Mouse (Mus musculus) heart, embryonic 13.5 days (tissue): ENCODE results near the gene Taf10. TPM values are rescaled to one million over a fixed set of nuclear protein-coding genes. Genes with fewer than 3 reads are reported as not detected.

Experiments
- ATAC-seq: fragments of 200-750 bp; cut with Nextera tagmentation; 2 replicates; pipeline ENCODE4 v1.8.0; 2017; ENCODE audit warnings: moderate TSS enrichment; ENCODE audit not compliant: insufficient number of reproducible peaks, low FRiP score, low TSS enrichment; ENCODE audit errors: extremely low read depth
- H3K27ac ChIP-seq: fragments of 300-500 bp; sonication (generic); replicated peaks from 2 replicates; pipeline ENCODE4 v1.5.1; 2015; ENCODE audit warnings: moderate library complexity, mild to moderate bottlenecking, inconsistent platforms
- H3K27me3 ChIP-seq: fragments of 300-500 bp; sonication (generic); replicated peaks from 2 replicates; pipeline ENCODE4 v1.6.1; 2015; ENCODE audit warnings: mild to moderate bottlenecking, inconsistent platforms
- H3K36me3 ChIP-seq: fragments of 300-500 bp; sonication (generic); 2 replicates; pipeline ENCODE4 v1.6.1; 2015; ENCODE audit warnings: mild to moderate bottlenecking, inconsistent platforms
- H3K4me1 ChIP-seq: fragments of 300-500 bp; sonication (generic); 2 replicates; pipeline ENCODE4 v1.6.1; 2015; ENCODE audit warnings: inconsistent platforms
- H3K4me2 ChIP-seq: fragments of 300-500 bp; sonication (generic); 2 replicates; pipeline ENCODE4 v1.6.1; 2015; ENCODE audit warnings: inconsistent platforms, mild to moderate bottlenecking, moderate library complexity
- H3K4me3 ChIP-seq: fragments of 300-500 bp; sonication (generic); 2 replicates; pipeline ENCODE4 v1.5.1; 2015; ENCODE audit warnings: moderate library complexity, mild to moderate bottlenecking, inconsistent platforms
- H3K9ac ChIP-seq: fragments of 300-500 bp; sonication (generic); 2 replicates; pipeline ENCODE4 v1.6.1; 2015; ENCODE audit warnings: inconsistent platforms, mild to moderate bottlenecking, moderate library complexity
- H3K9me3 ChIP-seq: fragments of 300-500 bp; sonication (generic); 2 replicates; pipeline ENCODE4 v1.6.1; 2016; ENCODE audit warnings: inconsistent platforms
- WGBS: fragments of 180-500 bp; shearing (Covaris S2); methylation state at CpG from one replicate; pipeline ENCODE4 v1.1.7; 2015; ENCODE audit warnings: mixed read lengths; 5-methylcytosine and 5-hydroxymethylcytosine counted together
- polyA plus RNA-seq: library from polyadenylated mRNA; unstranded; fragments of >200 nt; fragmentation: Nextera tagmentation; extraction: Ambion mirVana; gene quantifications from 2 replicates; pipeline ENCODE4 v1.2.1, GENCODE M21; 2015

The Taf10 gene
- polyA plus RNA-seq, 1 experiment from 2014 or later: 120 TPM

- Histone ChIP-seq H3K36me3 (peaks cover 32% of the 10 kb centered on the region), H3K4me2 (no peak overlapping the region), H3K4me3 (no peak overlapping the region), H3K27ac (no peak overlapping the region), H3K27me3 (no peaks in the 10 kb centered on the region), H3K9me3 (no peaks in the 10 kb centered on the region), H3K4me1 (peaks cover 73% of the 10 kb centered on the region), H3K9ac (no peak overlapping the region)
- no peak for ATAC-seq
- WGBS: 66% methylated on average over 2 of the region's 2 CpGs
Measured at GRCm38 (mm10) chr7:105776026-105776425, 31.9 kb upstream of the Taf10 start.

- Histone ChIP-seq H3K27ac (0 out of 2 replicates have a peak overlapping the region, but pooled peaks have one; percentile 3), H3K36me3 (peaks cover 34% of the 10 kb centered on the region), H3K9me3 (no peaks in the 10 kb centered on the region), H3K4me2 (no peak overlapping the region), H3K27me3 (no peaks in the 10 kb centered on the region), H3K4me3 (no peak overlapping the region), H3K9ac (peak overlapping the region; percentile 10; the same call in 1 of the 2 replicates), H3K4me1 (peaks cover 75% of the 10 kb centered on the region)
- no peak for ATAC-seq
- WGBS: 33% methylated on average over 8 of the region's 8 CpGs
Measured at GRCm38 (mm10) chr7:105774661-105775060, 30.5 kb upstream of the Taf10 start.

DNA sequence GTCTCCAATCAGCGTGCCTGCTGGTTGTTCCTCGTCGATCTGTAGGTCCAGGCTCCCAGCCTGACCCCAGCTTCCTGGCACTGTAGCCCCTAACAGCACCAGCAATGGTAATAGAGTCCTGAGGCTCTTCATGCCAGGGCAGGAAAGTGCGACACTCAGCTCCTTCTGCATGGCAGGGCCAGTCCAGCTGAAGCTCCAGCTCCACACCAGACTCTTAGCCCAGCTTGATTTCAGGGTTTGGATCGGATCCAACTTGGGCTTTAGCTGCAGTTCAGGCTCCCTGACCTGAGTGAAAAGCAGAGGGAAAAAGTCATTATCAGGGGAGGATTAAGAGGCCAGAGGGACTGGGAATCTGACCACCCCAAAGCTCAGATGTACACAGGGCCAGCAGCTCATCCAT is 28.9 kb upstream of the Taf10 start:
- no peak overlapping the region for H3K4me2 ChIP-seq
- H3K9me3 ChIP-seq: no peaks in the 10 kb centered on the region
- peaks cover 33% of the 10 kb centered on the region for H3K36me3 ChIP-seq
- ATAC-seq: no peak
- peaks cover 69% of the 10 kb centered on the region for H3K4me1 ChIP-seq
- 76% methylated on average over 5 of the region's 5 CpGs for WGBS
- H3K27me3 ChIP-seq: no peaks in the 10 kb centered on the region
- H3K4me3 ChIP-seq: no peak overlapping the region
- 0 out of 2 replicates have a peak overlapping the region, but pooled peaks have one; percentile 3 for H3K27ac ChIP-seq
- 0 out of 2 replicates have a peak overlapping the region, but pooled peaks have one; percentile 4 for H3K9ac ChIP-seq

DNA sequence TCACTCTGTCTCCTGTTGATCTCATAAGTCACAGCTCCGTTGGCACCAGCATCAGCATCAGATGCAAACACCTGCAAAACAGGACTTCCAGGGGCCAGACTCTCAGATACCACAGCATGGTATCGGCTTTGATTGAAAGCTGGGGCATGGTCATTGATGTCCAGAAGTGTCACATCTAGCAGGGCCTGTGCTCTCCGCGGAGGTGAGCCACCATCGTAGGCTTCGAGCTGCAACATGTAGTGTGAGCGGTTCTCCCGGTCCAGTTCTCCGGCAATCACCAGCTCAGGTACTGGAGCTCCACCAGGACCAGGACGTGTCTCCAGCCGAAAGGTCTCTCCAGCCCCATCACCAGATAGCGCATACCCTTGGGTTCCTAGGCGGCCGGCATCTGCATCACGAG is 28.2 kb upstream of the Taf10 start:
- no peaks in the 10 kb centered on the region for H3K9me3 ChIP-seq
- no peaks in the 10 kb centered on the region for H3K27me3 ChIP-seq
- H3K4me1 ChIP-seq: peaks cover 69% of the 10 kb centered on the region
- H3K9ac ChIP-seq: no peak overlapping the region
- no peak overlapping the region for H3K4me3 ChIP-seq
- peaks cover 33% of the 10 kb centered on the region for H3K36me3 ChIP-seq
- no peak overlapping the region for H3K4me2 ChIP-seq
- ATAC-seq: no peak; the same call in 1 of the 2 replicates
- H3K27ac ChIP-seq: no peak overlapping the region
- WGBS: 88% methylated on average over 15 of the region's 15 CpGs

GRCm38 (mm10) chr7:105769959-105770358 is 25.8 kb upstream of the Taf10 start:
- 80% methylated on average over 3 of the region's 3 CpGs for WGBS
- H3K36me3 ChIP-seq: peaks cover 52% of the 10 kb centered on the region

GRCm38 (mm10) chr7:105767729-105768165 is 23.6 kb upstream of the Taf10 start:
- 35% methylated on average over 6 of the region's 6 CpGs for WGBS
- peaks cover 71% of the 10 kb centered on the region for H3K36me3 ChIP-seq

More at GRCm38 (mm10) chr7:105769959-105770358, 25.8 kb upstream of the Taf10 start:
- ATAC-seq: no peak
- Histone ChIP-seq H3K4me1 (peaks cover 52% of the 10 kb centered on the region), H3K4me3 (no peak overlapping the region), H3K9ac (no peak overlapping the region), H3K9me3 (no peaks in the 10 kb centered on the region), H3K27me3 (peaks cover under 1% of the 10 kb centered on the region; the same call in 1 of the 2 replicates), H3K27ac (no peak overlapping the region), H3K4me2 (no peak overlapping the region)

GRCm38 (mm10) chr7:105764331-105764730 is 20.2 kb upstream of the Taf10 start:
- ATAC-seq: no peak
- peaks cover 64% of the 10 kb centered on the region for H3K36me3 ChIP-seq

More at GRCm38 (mm10) chr7:105767729-105768165, 23.6 kb upstream of the Taf10 start:
- H3K9ac ChIP-seq: 0 out of 2 replicates have a peak overlapping the region, but pooled peaks have one; percentile 3
- no peak for ATAC-seq
- peak overlapping the region; percentile 54 for H3K27ac ChIP-seq
- H3K9me3 ChIP-seq: no peaks in the 10 kb centered on the region
- H3K27me3 ChIP-seq: peaks cover 23% of the 10 kb centered on the region
- no peak overlapping the region for H3K4me2 ChIP-seq
- H3K4me3 ChIP-seq: no peak overlapping the region
- H3K4me1 ChIP-seq: peaks cover 36% of the 10 kb centered on the region

GRCm38 (mm10) chr7:105762517-105763270 is 18.5 kb upstream of the Taf10 start:
- no peak overlapping the region for H3K27ac ChIP-seq
- peaks cover 80% of the 10 kb centered on the region for H3K36me3 ChIP-seq
- H3K4me1 ChIP-seq: peaks cover 13% of the 10 kb centered on the region
- peak overlapping the region; percentile 78 for H3K4me2 ChIP-seq
- no peak for ATAC-seq
- peak overlapping the region; percentile 44; the same call in 1 of the 2 replicates for H3K9ac ChIP-seq
- peaks cover 44% of the 10 kb centered on the region for H3K27me3 ChIP-seq
- H3K4me3 ChIP-seq: peak overlapping the region; percentile 47
- WGBS: 24% methylated on average over 55 of the region's 55 CpGs
- no peaks in the 10 kb centered on the region for H3K9me3 ChIP-seq

More at GRCm38 (mm10) chr7:105764331-105764730, 20.2 kb upstream of the Taf10 start:
- WGBS: 86% methylated on average over 11 of the region's 11 CpGs
- no peak overlapping the region for H3K4me3 ChIP-seq
- peaks cover 27% of the 10 kb centered on the region for H3K4me1 ChIP-seq
- no peak overlapping the region for H3K9ac ChIP-seq
- no peaks in the 10 kb centered on the region for H3K9me3 ChIP-seq
- H3K27ac ChIP-seq: no peak overlapping the region
- no peak overlapping the region for H3K4me2 ChIP-seq
- peaks cover 44% of the 10 kb centered on the region for H3K27me3 ChIP-seq

- 23% methylated on average over 51 of the region's 51 CpGs for WGBS
- Histone ChIP-seq H3K9me3 (no peaks in the 10 kb centered on the region), H3K4me3 (peak overlapping the region; percentile 47), H3K27ac (no peak overlapping the region), H3K9ac (peak overlapping the region; percentile 44; the same call in 1 of the 2 replicates), H3K36me3 (peaks cover 88% of the 10 kb centered on the region), H3K4me2 (peak overlapping the region; percentile 78), H3K4me1 (peaks cover 7% of the 10 kb centered on the region; the same call in 1 of the 2 replicates), H3K27me3 (peaks cover 44% of the 10 kb centered on the region)
- ATAC-seq: 0 out of 2 replicates have a peak, but pooled peaks have one; percentile 19
Measured at GRCm38 (mm10) chr7:105761813-105762484, 17.8 kb upstream of the Taf10 start.

DNA sequence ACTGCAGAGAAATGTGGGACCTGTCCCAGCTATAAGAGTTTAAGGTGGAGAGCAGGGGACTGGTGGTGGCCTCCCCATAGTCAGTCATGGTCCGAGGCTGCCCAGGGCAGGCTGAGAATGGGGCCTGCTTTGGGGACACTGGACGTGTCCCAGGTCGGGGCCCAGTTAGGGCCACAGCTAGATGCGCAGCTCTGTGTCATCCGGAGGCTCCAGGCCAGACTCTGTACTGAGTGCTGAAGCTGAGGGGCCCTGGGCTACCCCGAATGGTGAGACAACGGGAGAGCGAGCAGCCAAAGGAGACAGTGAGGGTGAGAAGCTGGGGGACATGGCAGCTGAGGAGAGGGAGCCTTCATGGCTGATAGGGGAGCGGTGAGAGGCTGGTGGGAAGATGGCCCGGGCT is 9.1 kb upstream of the Taf10 start:
- Histone ChIP-seq H3K4me3 (no peak overlapping the region), H3K4me2 (no peak overlapping the region), H3K9ac (no peak overlapping the region), H3K27ac (no peak overlapping the region), H3K27me3 (no peaks in the 10 kb centered on the region), H3K36me3 (peaks cover 69% of the 10 kb centered on the region), H3K4me1 (peaks cover 17% of the 10 kb centered on the region), H3K9me3 (no peaks in the 10 kb centered on the region)
- WGBS: 85% methylated on average over 10 of the region's 10 CpGs
- ATAC-seq: no peak

GRCm38 (mm10) chr7:105752716-105753115 is 8.6 kb upstream of the Taf10 start:
- no peak overlapping the region for H3K4me3 ChIP-seq

More at GRCm38 (mm10) chr7:105752716-105753115, 8.6 kb upstream of the Taf10 start:
- ATAC-seq: no peak
- H3K9me3 ChIP-seq: no peaks in the 10 kb centered on the region
- WGBS: 76% methylated on average over 2 of the region's 2 CpGs
- H3K27ac ChIP-seq: no peak overlapping the region
- H3K4me2 ChIP-seq: no peak overlapping the region
- H3K36me3 ChIP-seq: peaks cover 69% of the 10 kb centered on the region
- H3K27me3 ChIP-seq: no peaks in the 10 kb centered on the region
- peaks cover 17% of the 10 kb centered on the region for H3K4me1 ChIP-seq
- no peak overlapping the region for H3K9ac ChIP-seq
